Mouse (Mus musculus) cerebellum, postnatal 25 days (tissue): ENCODE measurements around the gene Unc45a.

ENCODE experiments used
- DNase-seq, 2 experiments: peaks; one replicate each; pipeline ENCODE4 v3.0.0; 2021; ENCODE audit warnings: mixed read lengths in 2 of 2

Unc45a gene

GRCm38 (mm10) chr7:80280032-80280431 is 60.8 kb downstream of the Unc45a start:
- no peak for DNase-seq

GRCm38 (mm10) chr7:80276374-80276773 is 64.4 kb downstream of the Unc45a start:
- DNase-seq: no peak
